Mouse (Mus musculus): ENCODE results near the gene Ccdc125. TPM values are rescaled to one million over a fixed set of nuclear protein-coding genes. Genes with fewer than 3 reads are reported as not detected.

Gene Ccdc125
- polyA plus RNA-seq (2012; rRNA removed): 1.8 and 1.9 TPM in 2 replicates

DNA sequence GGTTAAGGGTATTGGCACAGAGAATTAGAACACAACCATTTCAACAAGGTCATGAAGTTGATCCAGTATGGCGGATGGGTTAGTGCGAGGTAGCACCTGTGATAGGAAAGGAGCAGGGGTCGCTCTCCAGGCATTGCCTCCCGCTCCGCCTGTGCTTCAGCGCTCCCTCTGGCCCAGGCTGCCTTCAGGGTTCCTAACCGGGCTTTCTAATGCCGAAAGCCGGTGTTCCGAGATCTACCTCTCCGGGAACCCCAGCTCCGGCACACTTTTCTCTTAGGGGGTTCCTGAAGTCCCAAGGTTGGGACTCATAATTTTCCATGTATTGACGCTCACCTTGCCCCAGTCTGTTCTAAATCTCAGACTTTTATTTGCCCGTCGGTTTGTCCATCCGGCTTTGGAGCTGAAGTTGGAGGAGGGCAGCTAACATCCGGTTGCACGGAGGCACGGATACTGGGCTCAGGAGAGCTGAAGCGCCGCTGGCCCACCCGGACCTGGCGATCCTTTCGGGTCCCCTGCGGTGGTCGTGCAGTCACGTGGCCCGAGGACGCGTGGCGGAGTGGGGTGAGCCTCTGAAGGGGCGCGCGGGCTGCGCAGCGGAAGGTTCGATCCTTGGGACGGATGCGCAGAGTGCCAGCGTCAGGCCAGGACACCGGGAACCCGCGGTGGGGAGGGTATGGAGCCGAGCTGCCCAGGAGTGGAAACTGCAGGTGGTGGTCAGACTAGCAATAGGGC, at the start of gene Ccdc125:
Gene Ccdc125 (plus strand): TSS at position 427 of the 732 bp plus-strand sequence.
- peak; percentile 47 for DNase-seq
- H3K27me3 ChIP-seq (replicated peaks; ENCODE audit: control insufficient read depth, insufficient read depth, low read length): no peaks in the 10 kb centered on the region; the same call in 1 of the 2 replicates
- H3K4me3 ChIP-seq (ENCODE audit: insufficient read depth, low read depth, low read length): peak within 1 kb of the TSS; percentile 97
- H3K27ac ChIP-seq (ENCODE audit: insufficient read depth, low read depth, low read length): peak within 1 kb of the TSS; percentile 66
- WGBS: under 1% methylated on average over 44 of the region's 44 CpGs
- H3K4me1 ChIP-seq (ENCODE audit: control insufficient read depth, insufficient read depth, low read length): no peaks in the 10 kb centered on the region
- no peaks in the 10 kb centered on the region for H3K36me3 ChIP-seq (ENCODE audit: control insufficient read depth, insufficient read depth, low read length)
- TF ChIP-seq CTCF (conservative IDR thresholded peaks at IDR 0.05; ENCODE audit: insufficient read depth, insufficient read length, low read depth, low read length) (no peak), POLR2A (IDR thresholded peaks at IDR 0.05; ENCODE audit: low read depth, low read length) (no peak)

DNA sequence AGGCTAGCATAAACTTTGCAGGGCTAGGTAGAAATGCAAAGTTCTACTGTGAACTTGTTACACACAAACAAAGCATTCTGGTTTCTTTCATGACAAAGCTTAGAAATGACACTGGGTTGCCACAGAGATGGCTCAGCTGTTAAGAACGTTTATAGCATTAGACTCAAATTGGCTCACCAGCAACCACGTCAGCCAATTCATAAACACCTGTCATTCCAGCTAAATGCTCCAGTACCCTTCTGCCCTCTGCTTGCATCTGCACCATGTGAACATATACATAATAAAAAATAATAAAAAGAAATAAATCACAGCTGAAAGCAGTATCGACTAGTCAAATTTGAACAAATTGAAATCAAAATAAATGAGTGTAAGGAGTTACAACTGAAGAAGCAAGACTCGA, 47.3 kb upstream of the Ccdc125 start:
- H3K4me1 ChIP-seq (ENCODE audit: control insufficient read depth, insufficient read depth, low read length): no peaks in the 10 kb centered on the region
- TF ChIP-seq POLR2A (IDR thresholded peaks at IDR 0.05; ENCODE audit: low read depth, low read length): no peak
- no peak for TF ChIP-seq CTCF (conservative IDR thresholded peaks at IDR 0.05; ENCODE audit: insufficient read depth, insufficient read length, low read depth, low read length)
- H3K4me3 ChIP-seq (ENCODE audit: insufficient read depth, low read depth, low read length): no peak overlapping the region
- H3K36me3 ChIP-seq (ENCODE audit: control insufficient read depth, insufficient read depth, low read length): peaks cover 5% of the 10 kb centered on the region
- 87% methylated on average over 4 of the region's 4 CpGs for WGBS
- no peaks in the 10 kb centered on the region for H3K27me3 ChIP-seq (replicated peaks; ENCODE audit: control insufficient read depth, insufficient read depth, low read length)
- DNase-seq: no peak
- no peak overlapping the region for H3K27ac ChIP-seq (ENCODE audit: insufficient read depth, low read depth, low read length)

DNA sequence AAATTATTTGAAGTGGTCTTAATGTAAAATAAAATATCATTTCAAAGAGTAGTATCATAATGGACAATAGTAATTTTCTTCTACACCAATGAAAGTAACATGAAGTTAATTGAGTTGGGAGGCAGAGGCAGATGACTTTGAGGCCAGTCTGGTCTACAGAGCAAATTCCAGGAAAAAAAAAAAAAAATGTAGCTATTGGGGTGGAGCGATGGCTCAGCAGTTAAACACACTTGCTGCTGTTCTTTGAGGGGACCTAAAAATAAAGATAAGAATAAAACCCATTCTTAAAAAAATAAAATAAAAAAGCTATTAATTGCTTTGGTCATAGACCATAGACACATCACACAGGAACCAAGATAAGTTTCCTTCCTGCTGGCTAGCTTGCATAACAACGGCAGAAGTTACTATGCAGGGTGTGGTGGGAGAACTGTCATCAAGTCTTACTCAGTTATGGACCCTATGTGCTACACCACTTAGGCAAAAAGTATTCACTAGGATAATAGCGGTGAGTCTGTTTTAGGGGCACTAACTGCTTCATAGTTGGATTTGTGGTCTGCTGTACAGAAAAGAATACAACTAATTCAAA, 35.3 kb upstream of the Ccdc125 start:
- Histone ChIP-seq H3K4me1 (ENCODE audit: control insufficient read depth, insufficient read depth, low read length) (no peaks in the 10 kb centered on the region), H3K36me3 (ENCODE audit: control insufficient read depth, insufficient read depth, low read length) (peaks cover 3% of the 10 kb centered on the region; the same call in 1 of the 2 replicates), H3K27ac (ENCODE audit: insufficient read depth, low read depth, low read length) (no peak overlapping the region), H3K27me3 (replicated peaks; ENCODE audit: control insufficient read depth, insufficient read depth, low read length) (no peaks in the 10 kb centered on the region), H3K4me3 (ENCODE audit: insufficient read depth, low read depth, low read length) (no peak overlapping the region)
- TF ChIP-seq CTCF (conservative IDR thresholded peaks at IDR 0.05; ENCODE audit: insufficient read depth, insufficient read length, low read depth, low read length) (no peak), POLR2A (IDR thresholded peaks at IDR 0.05; ENCODE audit: low read depth, low read length) (no peak)
- DNase-seq: no peak
- 82% methylated on average over 3 of the region's 3 CpGs for WGBS

DNA sequence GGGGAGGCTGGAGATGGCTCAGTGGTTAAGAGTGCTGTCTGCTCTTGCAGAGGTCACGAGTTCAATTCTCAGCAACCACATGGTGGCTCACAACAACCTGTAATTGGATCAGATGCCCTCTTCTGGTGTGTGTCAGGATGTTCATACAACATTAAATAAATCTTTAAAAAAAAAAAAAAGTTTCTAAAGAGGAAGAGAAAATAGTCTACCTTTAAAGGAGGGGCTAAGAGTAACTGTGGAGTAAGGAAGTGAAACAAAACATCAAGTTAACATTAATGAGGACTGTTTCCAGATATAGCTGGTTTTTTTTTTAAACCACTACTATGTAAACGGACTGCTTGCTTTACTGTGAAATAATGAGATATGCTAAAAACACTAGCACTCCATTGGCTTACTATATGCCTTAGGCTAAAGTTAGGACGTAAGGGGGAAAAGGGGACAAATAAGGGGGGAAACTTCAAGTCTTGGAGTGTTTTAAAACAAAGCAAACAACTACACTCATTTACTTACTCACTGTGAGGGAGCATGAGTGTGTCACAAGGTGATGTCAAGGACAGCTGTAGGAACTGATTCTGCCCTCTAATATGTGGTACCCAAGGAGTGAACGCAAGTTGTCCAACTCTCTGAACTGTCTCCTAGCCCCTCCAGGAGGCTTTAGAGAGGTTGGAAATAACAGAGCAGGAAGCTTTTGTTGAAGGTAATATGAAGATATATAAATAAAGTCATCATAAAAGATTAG, 26.9 kb upstream of the Ccdc125 start:
- Histone ChIP-seq H3K4me1 (ENCODE audit: control insufficient read depth, insufficient read depth, low read length) (no peaks in the 10 kb centered on the region), H3K27me3 (replicated peaks; ENCODE audit: control insufficient read depth, insufficient read depth, low read length) (no peaks in the 10 kb centered on the region), H3K27ac (ENCODE audit: insufficient read depth, low read depth, low read length) (no peak overlapping the region), H3K4me3 (ENCODE audit: insufficient read depth, low read depth, low read length) (no peak overlapping the region), H3K36me3 (ENCODE audit: control insufficient read depth, insufficient read depth, low read length) (peaks cover 3% of the 10 kb centered on the region)
- WGBS: 77% methylated on average over 4 of the region's 4 CpGs
- DNase-seq: no peak
- TF ChIP-seq CTCF (conservative IDR thresholded peaks at IDR 0.05; ENCODE audit: insufficient read depth, insufficient read length, low read depth, low read length) (no peak), POLR2A (IDR thresholded peaks at IDR 0.05; ENCODE audit: low read depth, low read length) (no peak)

DNA sequence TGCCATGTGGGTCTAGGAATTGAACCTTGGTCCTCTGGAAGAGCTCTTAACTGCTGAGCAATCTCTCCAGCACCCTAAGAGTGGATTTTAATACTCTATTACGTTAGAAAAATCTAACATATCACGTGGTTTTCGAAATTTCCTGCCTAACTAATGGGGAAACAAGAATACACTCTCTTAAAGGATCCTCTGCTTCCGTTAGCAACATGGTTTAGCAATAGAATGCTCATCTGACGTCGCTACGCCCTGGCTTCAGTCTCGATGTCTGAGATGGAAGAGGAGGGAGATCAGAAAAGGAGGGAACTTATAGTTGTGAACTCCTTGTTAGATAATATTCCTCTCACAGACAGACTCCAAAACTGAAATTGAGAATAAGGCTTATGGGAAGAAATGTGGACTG, 21.3 kb upstream of the Ccdc125 start:
- no peak overlapping the region for H3K27ac ChIP-seq (ENCODE audit: insufficient read depth, low read depth, low read length)
- TF ChIP-seq CTCF (conservative IDR thresholded peaks at IDR 0.05; ENCODE audit: insufficient read depth, insufficient read length, low read depth, low read length) (no peak), POLR2A (IDR thresholded peaks at IDR 0.05; ENCODE audit: low read depth, low read length) (no peak)
- H3K27me3 ChIP-seq (replicated peaks; ENCODE audit: control insufficient read depth, insufficient read depth, low read length): no peaks in the 10 kb centered on the region
- H3K4me1 ChIP-seq (ENCODE audit: control insufficient read depth, insufficient read depth, low read length): peaks cover 7% of the 10 kb centered on the region; the same call in 1 of the 2 replicates
- 91% methylated on average over 8 of the region's 8 CpGs for WGBS
- peaks cover 2% of the 10 kb centered on the region; the same call in 1 of the 2 replicates for H3K36me3 ChIP-seq (ENCODE audit: control insufficient read depth, insufficient read depth, low read length)
- no peak for DNase-seq
- H3K4me3 ChIP-seq (ENCODE audit: insufficient read depth, low read depth, low read length): no peak overlapping the region

DNA sequence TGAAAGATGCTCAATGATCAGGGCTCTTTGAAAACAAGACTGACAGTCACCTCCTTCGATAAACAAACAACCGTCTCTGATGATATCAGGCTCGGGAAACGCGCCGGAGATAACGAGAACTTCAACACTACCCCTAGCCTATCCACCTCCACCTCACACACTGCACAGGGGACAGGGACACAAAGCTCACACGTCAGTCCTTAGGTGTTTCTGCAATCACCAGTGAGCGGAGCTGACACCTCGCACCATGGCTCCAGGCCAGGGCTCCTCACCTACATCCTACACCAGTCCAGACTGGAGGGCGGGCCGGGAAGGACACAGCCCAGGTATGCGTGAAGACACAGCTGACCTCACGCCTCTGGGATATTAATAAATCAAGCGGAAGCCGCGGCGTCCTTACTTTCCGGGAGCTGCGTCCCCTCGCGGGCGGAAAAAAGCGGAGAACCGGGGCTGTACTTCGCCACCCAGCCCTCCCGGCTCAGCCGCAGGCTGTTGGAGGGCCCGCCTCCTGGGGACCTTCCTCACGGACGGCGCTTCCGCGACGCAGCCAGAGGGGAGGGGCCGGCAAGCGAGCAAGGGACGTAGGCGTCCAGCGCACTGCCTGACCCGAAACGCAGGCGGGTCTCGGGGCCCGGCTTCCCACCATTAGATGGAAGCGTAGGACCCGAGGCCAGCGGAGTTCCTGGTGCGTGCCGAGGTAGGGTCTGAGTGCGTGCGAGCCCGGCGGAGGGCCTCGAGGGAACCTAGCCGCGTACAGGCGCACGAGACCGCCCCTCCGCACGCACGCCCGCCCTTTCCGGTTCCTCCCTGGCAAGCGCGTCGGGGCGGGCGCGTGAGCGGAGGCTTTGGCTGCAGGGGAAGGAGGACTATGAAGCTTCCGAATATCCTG, 18.7 kb upstream of the Ccdc125 start, which contains the start of the genes Ak6 and Rad17:
Gene Ak6 (plus strand): TSS at position 430 of the 889 bp plus-strand sequence.
Gene Rad17 (minus strand): TSS at position 502 of the 889 bp plus-strand sequence.
- TF ChIP-seq CTCF (conservative IDR thresholded peaks at IDR 0.05; ENCODE audit: insufficient read depth, insufficient read length, low read depth, low read length) (no peak), POLR2A (IDR thresholded peaks at IDR 0.05; ENCODE audit: low read depth, low read length) (no peak)
- H3K27me3 ChIP-seq (replicated peaks; ENCODE audit: control insufficient read depth, insufficient read depth, low read length): no peaks in the 10 kb centered on the region
- no peaks in the 10 kb centered on the region; the same call in 1 of the 2 replicates for H3K36me3 ChIP-seq (ENCODE audit: control insufficient read depth, insufficient read depth, low read length)
- peak within 1 kb of the TSS; percentile 94 for H3K4me3 ChIP-seq (ENCODE audit: insufficient read depth, low read depth, low read length)
- peak within 1 kb of the TSS; percentile 99 for H3K27ac ChIP-seq (ENCODE audit: insufficient read depth, low read depth, low read length)
- H3K4me1 ChIP-seq (ENCODE audit: control insufficient read depth, insufficient read depth, low read length): peaks cover 7% of the 10 kb centered on the region; the same call in 1 of the 2 replicates
- DNase-seq: peak; percentile 96
- under 1% methylated on average over 73 of the region's 73 CpGs for WGBS
